Mouse (Mus musculus): ENCODE measurements around the gene Pml. TPM values are rescaled to one million over a fixed set of nuclear protein-coding genes. Genes with fewer than 3 reads are reported as not detected.
A peak's percentile ranks its signal among the peaks of the same experiment; 100 is the strongest.

The Pml gene
- polyA plus RNA-seq, 1 experiment from 2014 or later, result 8.2 TPM

GRCm38 (mm10) chr9:58224356-58224755 lies 25.2 kb downstream of the Pml start:
- no peak overlapping the region for H3K9ac ChIP-seq
- no peaks in the 10 kb centered on the region for H3K27me3 ChIP-seq (replicated peaks)
- H3K9me3 ChIP-seq, result no peaks in the 10 kb centered on the region
- WGBS, result 94% methylated on average over 2 of the region's 2 CpGs
- peaks cover 10% of the 10 kb centered on the region for H3K36me3 ChIP-seq
- no peaks in the 10 kb centered on the region for H3K4me1 ChIP-seq
- ATAC-seq (ENCODE audit: low FRiP score, low read depth), result no peak
- no peak overlapping the region for H3K27ac ChIP-seq
- H3K4me2 ChIP-seq (replicated peaks), result no peak overlapping the region
- no peak overlapping the region for H3K4me3 ChIP-seq

GRCm38 (mm10) chr9:58220218-58220903 lies 29.2 kb downstream of the Pml start:
- Histone ChIP-seq H3K9me3 (no peaks in the 10 kb centered on the region), H3K4me3 (no peak overlapping the region), H3K27ac (no peak overlapping the region), H3K9ac (no peak overlapping the region), H3K36me3 (no peaks in the 10 kb centered on the region), H3K4me2 (replicated peaks) (no peak overlapping the region), H3K27me3 (replicated peaks) (no peaks in the 10 kb centered on the region), H3K4me1 (no peaks in the 10 kb centered on the region)
- ATAC-seq (ENCODE audit: low FRiP score, low read depth), result no peak
- WGBS, result 73% methylated on average over 24 of the region's 24 CpGs

GRCm38 (mm10) chr9:58218539-58218938 lies 31.0 kb downstream of the Pml start:
- Histone ChIP-seq H3K27ac (no peak overlapping the region), H3K9me3 (no peaks in the 10 kb centered on the region), H3K4me3 (no peak overlapping the region), H3K4me2 (replicated peaks) (no peak overlapping the region), H3K27me3 (replicated peaks) (no peaks in the 10 kb centered on the region), H3K36me3 (no peaks in the 10 kb centered on the region), H3K4me1 (peaks cover 7% of the 10 kb centered on the region), H3K9ac (no peak overlapping the region)
- no peak for ATAC-seq (ENCODE audit: low FRiP score, low read depth)
- 89% methylated on average over 3 of the region's 3 CpGs for WGBS

DNA sequence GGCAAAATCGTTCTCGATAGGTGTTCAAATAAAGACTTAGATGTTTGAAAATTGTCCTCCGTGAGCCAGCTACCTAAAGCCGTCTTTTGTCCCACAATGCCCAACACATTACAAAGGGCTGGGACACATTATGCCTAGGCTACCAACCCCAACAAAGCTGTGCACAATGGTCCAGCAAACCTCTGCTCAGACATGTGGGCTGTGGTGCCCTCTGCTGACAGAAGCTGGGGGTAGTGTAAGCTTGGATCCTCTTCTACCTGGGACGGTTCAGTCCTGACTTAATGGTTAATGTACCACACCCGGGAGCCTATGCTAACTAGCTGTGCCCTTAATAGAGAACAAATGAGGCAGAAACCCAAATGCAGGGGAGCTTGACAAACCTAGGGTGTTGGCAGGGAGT lies 33.2 kb downstream of the Pml start:
- no peaks in the 10 kb centered on the region for H3K36me3 ChIP-seq
- peaks cover 16% of the 10 kb centered on the region for H3K4me1 ChIP-seq
- no peaks in the 10 kb centered on the region for H3K9me3 ChIP-seq
- ATAC-seq (ENCODE audit: low FRiP score, low read depth), result no peak
- no peak overlapping the region for H3K27ac ChIP-seq
- no peak overlapping the region for H3K4me2 ChIP-seq (replicated peaks)
- no peak overlapping the region for H3K9ac ChIP-seq
- no peak overlapping the region for H3K4me3 ChIP-seq
- WGBS, result 49% methylated on average over 6 of the region's 6 CpGs
- no peaks in the 10 kb centered on the region for H3K27me3 ChIP-seq (replicated peaks)

- Histone ChIP-seq H3K27ac (no peak overlapping the region), H3K4me1 (peaks cover 16% of the 10 kb centered on the region), H3K9me3 (no peaks in the 10 kb centered on the region), H3K36me3 (no peaks in the 10 kb centered on the region), H3K27me3 (replicated peaks) (no peaks in the 10 kb centered on the region), H3K9ac (no peak overlapping the region), H3K4me3 (no peak overlapping the region), H3K4me2 (replicated peaks) (no peak overlapping the region)
- 53% methylated on average over 8 of the region's 8 CpGs for WGBS
- ATAC-seq (ENCODE audit: low FRiP score, low read depth), result no peak
Measured at GRCm38 (mm10) chr9:58214519-58215180, 34.9 kb downstream of the Pml start.

DNA sequence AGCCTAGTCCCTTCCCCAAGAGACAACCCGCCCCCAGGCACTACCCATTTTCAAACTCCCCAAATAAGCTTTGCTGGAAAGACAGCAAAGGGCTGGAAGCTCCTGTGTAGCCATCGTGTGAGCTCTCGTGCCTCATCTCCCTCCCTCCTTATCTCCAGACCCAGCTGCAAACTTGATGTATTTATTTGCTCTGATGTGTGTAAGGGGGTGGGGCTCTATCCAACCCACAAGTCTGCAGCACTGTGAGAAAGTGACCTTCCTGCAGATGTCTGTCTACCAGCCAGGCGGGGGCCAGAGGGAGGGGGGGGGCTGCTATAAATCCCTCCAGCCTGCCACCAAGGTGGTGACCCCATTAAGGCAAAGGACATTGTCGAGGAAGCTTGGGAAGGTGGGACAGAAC lies 35.7 kb downstream of the Pml start:
- no peak overlapping the region for H3K4me2 ChIP-seq (replicated peaks)
- H3K4me1 ChIP-seq, result peaks cover 16% of the 10 kb centered on the region
- H3K27me3 ChIP-seq (replicated peaks), result no peaks in the 10 kb centered on the region
- H3K9ac ChIP-seq, result no peak overlapping the region
- no peaks in the 10 kb centered on the region for H3K9me3 ChIP-seq
- no peak overlapping the region for H3K4me3 ChIP-seq
- no peak overlapping the region for H3K27ac ChIP-seq
- no peaks in the 10 kb centered on the region for H3K36me3 ChIP-seq
- no peak for ATAC-seq (ENCODE audit: low FRiP score, low read depth)
- 17% methylated on average over 5 of the region's 5 CpGs for WGBS

DNA sequence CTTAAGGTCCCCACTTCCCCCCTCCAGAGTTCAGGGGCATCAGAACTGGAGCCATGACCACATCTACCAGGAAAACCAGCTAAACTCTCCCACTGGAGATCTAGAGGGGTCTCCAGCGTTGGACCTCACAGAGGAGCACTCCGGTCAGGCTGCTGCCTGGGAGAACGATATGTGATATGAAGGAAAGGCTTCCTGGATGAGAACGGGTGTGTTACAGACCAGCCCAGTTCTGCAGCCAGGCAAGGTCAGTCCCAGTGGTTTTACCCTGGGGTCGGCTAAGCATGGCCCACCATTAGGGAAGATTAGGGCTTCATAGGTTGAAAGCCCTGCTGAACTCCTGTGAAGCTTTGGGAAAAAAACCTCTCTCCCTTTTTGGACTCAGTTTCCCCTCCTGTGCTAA lies 36.2 kb downstream of the Pml start:
- no peak overlapping the region for H3K9ac ChIP-seq
- peaks cover 16% of the 10 kb centered on the region for H3K4me1 ChIP-seq
- no peak overlapping the region for H3K4me3 ChIP-seq
- no peaks in the 10 kb centered on the region for H3K9me3 ChIP-seq
- no peak for ATAC-seq (ENCODE audit: low FRiP score, low read depth)
- H3K4me2 ChIP-seq (replicated peaks), result no peak overlapping the region
- 75% methylated on average over 5 of the region's 5 CpGs for WGBS
- no peaks in the 10 kb centered on the region for H3K27me3 ChIP-seq (replicated peaks)
- no peaks in the 10 kb centered on the region for H3K36me3 ChIP-seq
- no peak overlapping the region for H3K27ac ChIP-seq

DNA sequence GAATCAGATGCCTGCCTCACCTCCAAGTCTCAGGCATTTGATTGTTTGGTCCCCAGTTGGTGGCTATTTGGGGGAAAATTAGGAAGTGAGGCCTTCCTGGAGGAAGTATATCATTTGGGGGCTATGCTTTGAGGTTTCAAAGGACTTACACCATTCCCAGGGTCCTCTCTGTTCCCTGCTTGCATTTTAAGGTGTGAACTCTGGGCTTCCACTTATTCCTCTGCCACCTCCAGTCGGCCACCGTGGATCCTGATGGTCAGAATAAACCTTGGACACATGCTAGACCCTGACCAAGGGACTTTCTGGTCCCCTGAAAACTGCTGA lies 39.3 kb downstream of the Pml start:
- Histone ChIP-seq H3K4me1 (peaks cover 16% of the 10 kb centered on the region), H3K9me3 (no peaks in the 10 kb centered on the region), H3K9ac (no peak overlapping the region), H3K27ac (no peak overlapping the region), H3K36me3 (no peaks in the 10 kb centered on the region), H3K4me3 (no peak overlapping the region), H3K4me2 (replicated peaks) (no peak overlapping the region), H3K27me3 (replicated peaks) (no peaks in the 10 kb centered on the region)
- 80% methylated on average over 2 of the region's 2 CpGs for WGBS
- no peak for ATAC-seq (ENCODE audit: low FRiP score, low read depth)

DNA sequence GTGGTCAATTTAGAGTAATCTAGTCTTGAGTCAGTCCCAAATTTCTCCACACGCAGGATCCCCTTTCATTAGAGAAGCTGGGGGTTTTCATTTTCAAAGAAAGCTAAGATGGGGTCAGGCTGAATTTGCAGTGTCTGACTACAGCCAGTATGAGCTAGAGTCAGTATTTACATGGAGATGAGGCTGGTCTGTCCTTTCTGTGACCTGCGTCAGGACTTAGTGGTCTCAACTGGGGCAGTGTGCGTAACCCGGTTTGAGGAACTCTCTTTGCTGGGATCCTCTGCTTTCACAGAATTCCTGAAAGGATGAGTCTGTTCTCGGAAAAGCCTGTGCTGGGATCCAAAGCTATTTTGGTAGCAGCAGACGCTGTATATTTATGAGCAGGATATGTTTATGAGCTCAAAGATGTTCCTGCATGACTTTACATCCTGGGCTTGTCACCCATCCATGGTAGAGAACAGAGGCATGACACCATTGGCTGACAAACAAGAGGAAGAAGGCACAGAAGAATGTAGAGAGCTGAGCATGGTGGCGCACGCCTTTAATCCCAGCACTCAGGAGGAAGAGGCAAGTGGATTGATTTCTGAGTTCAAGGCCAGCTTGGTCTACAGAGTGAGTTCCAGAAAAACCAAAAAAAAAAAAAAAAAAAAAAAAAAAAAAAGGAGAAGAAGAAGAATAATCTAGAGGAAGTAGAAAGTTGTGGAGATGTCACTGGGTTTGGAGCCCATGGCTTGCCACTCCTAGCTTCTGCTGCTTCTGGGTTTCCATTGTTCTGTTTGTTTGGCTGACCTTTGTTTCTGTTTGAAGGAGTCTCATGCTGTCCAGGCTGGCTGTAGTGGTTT lies 39.9 kb downstream of the Pml start:
- peaks cover 16% of the 10 kb centered on the region for H3K4me1 ChIP-seq
- ATAC-seq (ENCODE audit: low FRiP score, low read depth), result no peak
- H3K4me3 ChIP-seq, result no peak overlapping the region

DNA sequence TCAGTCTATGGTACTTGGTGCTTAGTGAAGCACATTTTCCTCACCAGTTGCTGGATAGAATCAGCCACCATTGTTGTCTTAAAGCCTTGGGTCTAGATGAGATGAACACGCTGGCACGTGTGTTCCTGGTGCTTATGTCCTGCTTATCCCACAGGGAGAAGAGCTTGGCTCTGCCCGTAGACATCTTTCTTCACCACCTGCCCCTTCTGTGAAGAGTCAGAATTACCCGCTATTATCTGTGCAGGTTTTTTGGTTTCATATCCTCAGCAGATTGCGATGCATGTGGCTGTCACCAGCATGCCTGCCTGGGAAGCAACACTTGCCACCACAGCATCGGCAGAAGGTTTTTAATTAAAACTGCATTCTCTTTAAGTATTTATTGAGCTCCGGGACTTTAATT lies 43.6 kb downstream of the Pml start:
- H3K4me1 ChIP-seq, result peaks cover 14% of the 10 kb centered on the region; the same call in 1 of the 2 replicates
- H3K9ac ChIP-seq, result no peak overlapping the region
- no peaks in the 10 kb centered on the region for H3K36me3 ChIP-seq
- H3K4me2 ChIP-seq (replicated peaks), result 0 out of 2 replicates have a peak overlapping the region, but pooled peaks have one; percentile 3
- H3K4me3 ChIP-seq, result no peak overlapping the region
- no peaks in the 10 kb centered on the region for H3K9me3 ChIP-seq
- 84% methylated on average over 7 of the region's 7 CpGs for WGBS
- ATAC-seq (ENCODE audit: low FRiP score, low read depth), result no peak
- no peak overlapping the region for H3K27ac ChIP-seq
- peaks cover 30% of the 10 kb centered on the region for H3K27me3 ChIP-seq (replicated peaks)

More for the DNA sequence above, 39.9 kb downstream of the Pml start:
- 68% methylated on average over 8 of the region's 8 CpGs for WGBS
- Histone ChIP-seq H3K9me3 (no peaks in the 10 kb centered on the region), H3K27ac (no peak overlapping the region), H3K9ac (no peak overlapping the region), H3K36me3 (no peaks in the 10 kb centered on the region), H3K27me3 (replicated peaks) (no peaks in the 10 kb centered on the region), H3K4me2 (replicated peaks) (no peak overlapping the region)

DNA sequence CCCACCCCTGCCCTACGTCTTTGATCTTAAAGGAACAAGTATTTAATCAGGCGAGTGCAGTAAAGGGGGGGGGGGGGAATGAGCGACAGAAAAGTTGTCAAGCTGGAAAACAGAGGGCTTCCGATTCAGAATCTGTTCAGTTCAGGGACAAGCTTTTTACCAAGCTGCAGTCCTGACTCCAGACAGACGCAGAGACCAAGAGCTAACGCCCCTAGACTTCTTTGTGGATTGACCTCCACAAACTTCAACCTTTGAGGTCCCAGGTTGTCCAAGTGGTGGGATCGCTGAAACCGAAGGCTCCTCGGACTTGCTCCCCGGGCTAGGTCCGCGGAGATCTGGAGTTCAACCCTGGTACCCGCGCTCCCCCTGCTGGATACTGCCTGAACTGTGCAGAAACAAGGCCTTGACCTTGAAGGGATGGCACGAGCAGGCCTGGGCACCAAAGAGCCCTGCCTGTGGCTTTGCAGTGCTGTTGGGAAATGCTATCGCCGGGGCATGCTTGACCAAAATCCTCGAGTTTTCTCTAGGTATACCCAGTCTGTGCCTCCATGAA lies 45.1 kb downstream of the Pml start:
- WGBS, result 4% methylated on average over 18 of the region's 18 CpGs
- Histone ChIP-seq H3K4me2 (replicated peaks) (peak overlapping the region; percentile 57), H3K36me3 (no peaks in the 10 kb centered on the region), H3K9ac (0 out of 2 replicates have a peak overlapping the region, but pooled peaks have one; percentile 36), H3K9me3 (no peaks in the 10 kb centered on the region), H3K4me1 (peaks cover 16% of the 10 kb centered on the region; the same call in 1 of the 2 replicates), H3K4me3 (peak overlapping the region; percentile 24), H3K27ac (no peak overlapping the region), H3K27me3 (replicated peaks) (peaks cover 45% of the 10 kb centered on the region)
- peak; percentile 63 for ATAC-seq (ENCODE audit: low FRiP score, low read depth)
